Mouse (Mus musculus) gastrocnemius, postnatal 25 days (tissue): ENCODE measurements around the gene 1700028K03Rik. TPM values are rescaled to one million over a fixed set of nuclear protein-coding genes. Genes with fewer than 3 reads are reported as not detected.

Experiments used
- DNase-seq: peaks from one replicate; pipeline ENCODE4 v3.0.0; 2022
- total RNA-seq, 2 experiments: library from RNA; stranded (reverse); gene quantifications; 1 replicate in 1 of 2; 2 replicates in 1 of 2; pipeline ENCODE4 v1.2.3; 2021

The 1700028K03Rik gene
- total RNA-seq, 2 experiments from 2014 or later = not detected

DNA sequence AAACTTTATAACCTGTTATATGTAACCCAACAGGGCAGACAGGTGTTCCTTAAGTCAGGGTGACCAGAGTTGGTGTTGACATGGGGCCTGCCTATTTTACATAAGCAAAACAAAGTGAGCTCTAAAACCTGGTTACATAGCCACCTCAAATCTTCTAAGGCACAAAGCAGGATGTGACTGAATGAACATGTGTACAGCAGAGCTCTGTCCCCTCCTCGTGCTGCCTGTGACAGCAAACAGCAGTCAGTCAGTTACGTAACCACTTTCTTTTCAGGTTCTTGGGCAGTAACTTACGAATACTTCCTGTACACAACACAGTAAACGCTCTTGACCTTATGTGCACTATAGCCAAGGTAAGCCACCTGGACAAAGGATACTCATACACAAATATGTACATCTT lies 11.4 kb downstream of the 1700028K03Rik start:
- DNase-seq = no peak

- DNase-seq = no peak
Observed at GRCm38 (mm10) chr5:107547955-107548354, 13.4 kb downstream of the 1700028K03Rik start.

DNA sequence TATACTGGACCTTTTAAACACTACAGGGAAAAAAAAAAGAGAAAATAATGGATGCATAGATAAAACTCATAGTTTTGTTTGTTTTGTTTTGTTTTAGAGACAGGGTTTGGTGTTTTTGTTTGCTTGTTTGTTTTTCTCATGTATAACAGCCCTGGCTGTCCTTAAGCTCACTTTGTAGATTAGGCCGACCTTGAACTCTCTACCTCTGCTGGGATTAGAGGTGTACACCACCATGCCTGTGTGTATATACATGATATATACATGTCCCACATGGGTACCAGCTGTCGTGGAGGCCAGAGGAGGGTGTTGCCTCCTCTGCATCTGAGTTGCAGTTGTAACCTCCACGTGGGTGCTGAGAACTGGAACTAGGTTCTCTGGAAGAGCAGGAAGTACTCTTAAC lies 13.9 kb downstream of the 1700028K03Rik start:
- no peak for DNase-seq

DNA sequence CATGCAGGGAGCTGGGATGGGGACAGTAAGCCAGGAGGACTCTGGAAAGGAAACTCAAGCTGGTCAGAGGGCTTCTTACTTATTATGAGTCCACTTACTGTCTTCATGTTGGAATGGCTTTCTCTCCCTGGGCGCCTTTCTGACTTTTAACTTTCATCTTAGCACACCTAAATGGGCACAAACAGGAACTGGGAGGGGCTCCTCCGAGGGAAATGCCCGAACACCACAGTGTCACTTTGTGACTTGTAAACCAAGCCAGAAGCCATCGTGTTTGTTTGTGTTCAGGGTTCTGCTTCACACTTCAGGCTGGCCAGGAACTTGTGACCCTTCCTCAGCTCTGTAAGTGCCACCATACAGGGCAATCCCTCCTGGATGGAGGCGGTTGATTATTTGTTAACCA lies 19.8 kb downstream of the 1700028K03Rik start:
- DNase-seq = no peak

GRCm38 (mm10) chr5:107556969-107557368 lies 22.5 kb downstream of the 1700028K03Rik start:
- no peak for DNase-seq

DNA sequence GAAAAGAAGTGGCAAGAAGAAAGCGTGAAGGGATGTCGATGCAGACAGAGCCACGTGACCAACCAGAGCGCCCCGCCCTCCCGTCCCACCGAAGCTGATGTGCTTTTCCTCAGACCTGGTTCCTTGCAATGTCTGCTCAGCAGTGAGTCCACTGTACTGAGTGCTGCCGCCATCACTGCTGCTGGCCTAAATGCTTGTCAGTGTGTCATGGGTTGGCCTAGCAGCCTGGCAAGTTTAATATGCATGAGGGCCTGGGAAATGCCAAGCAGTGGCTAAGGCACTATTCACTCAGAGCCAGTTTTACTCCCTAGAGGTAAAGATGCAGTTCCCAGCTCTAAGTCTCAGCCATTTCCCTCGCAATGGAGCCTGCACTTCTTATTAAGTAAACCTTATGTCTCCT lies 34.6 kb downstream of the 1700028K03Rik start:
- DNase-seq = no peak

- peak; percentile 84 for DNase-seq
Observed at GRCm38 (mm10) chr5:107597301-107598077, 63.0 kb downstream of the 1700028K03Rik start, which contains the start of the genes Rpap2 and Glmn. Gene Rpap2 (plus strand): TSS chr5:107597373. Gene Glmn (minus strand): TSS chr5:107597888.

- no peak for DNase-seq
Observed at GRCm38 (mm10) chr5:107598380-107598779, 63.9 kb downstream of the 1700028K03Rik start.

Other genes with a start within 250 kb of the 1700028K03Rik start
- 10 to 100 TPM; 13.6 to 20.1 TPM for gene Tgfbr3, start 245.1 kb upstream of the 1700028K03Rik start, total RNA-seq
- gene Brdt, start 203.6 kb upstream of the 1700028K03Rik start, total RNA-seq = 1 to 10 TPM; 2.3 to 2.4 TPM
- under 1 TPM; 0.64 to 0.75 TPM for gene Ephx4, start 132.0 kb upstream of the 1700028K03Rik start, total RNA-seq
- gene Lpcat2b, start 103.2 kb upstream of the 1700028K03Rik start, total RNA-seq = not detected
- 10 to 100 TPM in 1 of 2 experiments, 1 to 10 TPM in 1; 8.7 to 10.8 TPM for gene Btbd8, start 96.7 kb upstream of the 1700028K03Rik start, total RNA-seq
- gene Gm42669, start 27.1 kb upstream of the 1700028K03Rik start, total RNA-seq = not detected
- gene Rpap2, start 62.7 kb downstream of the 1700028K03Rik start, total RNA-seq = 10 to 100 TPM; 10.3 to 11.3 TPM
- 1 to 10 TPM; 5.3 to 5.8 TPM for gene Glmn, start 63.2 kb downstream of the 1700028K03Rik start, total RNA-seq
- gene Gfi1, start 191.3 kb downstream of the 1700028K03Rik start, total RNA-seq = under 1 TPM in 1 of 2 experiments, not detected in 1; 0.29 TPM